In the genomic region with DNA sequence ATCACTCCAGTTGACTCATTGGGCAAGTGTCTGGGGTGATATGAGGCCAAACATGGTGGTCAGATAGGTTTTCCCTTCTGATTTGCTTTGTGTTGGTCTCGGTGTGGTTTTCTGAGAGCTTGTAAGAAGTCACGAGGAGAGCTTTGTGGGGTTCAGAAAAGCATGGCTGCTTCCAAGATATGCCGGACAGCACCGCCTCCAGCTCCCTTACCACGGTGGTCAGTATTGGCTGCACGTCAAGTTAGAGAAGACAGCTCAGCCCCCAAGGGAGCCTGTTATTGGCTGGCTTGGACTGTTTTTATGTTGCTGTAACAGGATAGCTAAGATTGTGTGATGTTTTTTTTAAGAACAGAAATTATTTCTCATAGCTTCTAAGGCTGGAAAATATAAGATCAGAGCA, we compare ENCODE assay signal across 30 mouse cellular contexts.
DNase-seq lines count a peak whose midpoint lies in the region; ATAC-seq and TF ChIP-seq lines count a peak whose summit lies in the region.
"Had no signal": no experiment of that assay in that cellular context is flagged by ENCODE, and none has a peak within 500 bp of the region (broad histone marks: within the 10 kb centered on the region; RNA-seq: fewer than 3 reads in every experiment).

No protein-coding gene starts in this region.

- intact Hi-C loops in gastrocnemius, postnatal 14 days (cut with DNase I; ENCODE audit: low total_unique reads), result no loop called here
- intact Hi-C loops in gastrocnemius, adult 2 months (cut with DNase I), result no loop called here

- no peaks in the 10 kb centered on the region for H3K27me3 ChIP-seq in kidney, postnatal 0 days (ENCODE audit: insufficient read depth, low read length)
- H3K27me3 ChIP-seq in Patski, result no peaks in the 10 kb centered on the region
- no peaks in the 10 kb centered on the region for H3K27me3 ChIP-seq in midbrain, embryonic 14.5 days (ENCODE audit: control insufficient read depth, insufficient read depth, low read length)
- H3K27me3 ChIP-seq: embryonic facial prominence, embryonic 13.5 days; heart, embryonic 13.5 days; hindbrain, embryonic 13.5 days; neural tube, embryonic 12.5 days had no signal

- POLR2A ChIA-PET in Patski (lab: Charles Lee), result no interaction called here

- H3K4me1 ChIP-seq in kidney, postnatal 0 days (replicated peaks; ENCODE audit: insufficient read depth, low read length), result no peaks in the 10 kb centered on the region
- H3K4me1 ChIP-seq in midbrain, embryonic 14.5 days (ENCODE audit: control insufficient read depth, insufficient read depth, low read length), result no peaks in the 10 kb centered on the region
- H3K4me1 ChIP-seq: embryonic facial prominence, embryonic 13.5 days; hindbrain, embryonic 13.5 days; midbrain, embryonic 10.5 days; neural tube, embryonic 12.5 days had no signal

- no peak overlapping the region for H3K4me2 ChIP-seq in kidney, postnatal 0 days (ENCODE audit: low read length)
- no peak overlapping the region for H3K4me2 ChIP-seq in midbrain, embryonic 14.5 days (ENCODE audit: low read length)
- H3K4me2 ChIP-seq: embryonic facial prominence, embryonic 13.5 days; heart, embryonic 13.5 days; hindbrain, embryonic 13.5 days; neural tube, embryonic 12.5 days had no signal

- no peak overlapping the region for H3K9ac ChIP-seq in kidney, postnatal 0 days (ENCODE audit: low read depth, low read length)
- no peak overlapping the region for H3K9ac ChIP-seq in midbrain, embryonic 14.5 days (replicated peaks; ENCODE audit: low read length)
- H3K9ac ChIP-seq: embryonic facial prominence, embryonic 13.5 days; heart, embryonic 13.5 days; hindbrain, embryonic 13.5 days; liver, embryonic 14.5 days; neural tube, embryonic 12.5 days had no signal

- CTCF ChIA-PET in Patski (lab: Charles Lee), result interaction anchor here (0.6 to 1.4 kb wide), 2 partner anchors 97 to 154 kb away, joined by 4 to 5 read pairs; no protein-coding TSS in a partner anchor

- H3K27ac ChIP-seq in gastrocnemius, adult 2 months, result no peak overlapping the region
- H3K27ac ChIP-seq in kidney, postnatal 0 days, result no peak overlapping the region
- no peak overlapping the region for H3K27ac ChIP-seq in midbrain, embryonic 14.5 days (replicated peaks; ENCODE audit: low read depth, low read length)
- H3K27ac ChIP-seq: embryonic facial prominence, embryonic 13.5 days; heart, embryonic 13.5 days; hindbrain, embryonic 13.5 days; liver, embryonic 14.5 days; midbrain, embryonic 10.5 days; neural tube, embryonic 12.5 days had no signal

- DNase-seq in gastrocnemius, postnatal 14 days, result peak; percentile 10
- no peak for DNase-seq in gastrocnemius, adult 2 months
- peak; percentile 16 for DNase-seq in kidney, postnatal 0 days (ENCODE audit: low spot score)
- DNase-seq in kidney, adult 11 months, result no peak
- peak; percentile 68 for DNase-seq in 3T3-L1 (ENCODE audit: low read depth, low spot score)
- peak; percentile 91 for DNase-seq in Patski (ENCODE audit: low read depth, low spot score)
- DNase-seq in midbrain, embryonic 14.5 days, result no peak
- no peak for DNase-seq in layer of hippocampus, postnatal 36 days
- DNase-seq: adrenal gland, postnatal 14 days; cerebellum, adult 11 months; cerebellum, adult 9-10 months; cerebellum, postnatal 36 days; embryo, embryonic 11 days; left cerebral cortex, postnatal 4 days; liver; lung, adult 2 months; lung, postnatal 14 days; right cerebral cortex, adult 18-20 months; right cerebral cortex, postnatal 4 days; thymus, adult 2 months; thymus, postnatal 4 days had no signal

- in situ Hi-C loops in Patski (cut with MboI; ENCODE audit: low pct_unique_long_range_greater_than_20kb), result no loop called here

- WGBS in kidney, postnatal 0 days, result 58% methylated on average over 6 of the region's 6 CpGs
- WGBS in midbrain, embryonic 14.5 days, result 87% methylated on average over 6 of the region's 6 CpGs

- no peaks in the 10 kb centered on the region for H3K36me3 ChIP-seq in kidney, postnatal 0 days (ENCODE audit: insufficient read depth, low read length)
- no peaks in the 10 kb centered on the region for H3K36me3 ChIP-seq in midbrain, embryonic 14.5 days (ENCODE audit: control insufficient read depth, insufficient read depth, low read length)
- H3K36me3 ChIP-seq: embryonic facial prominence, embryonic 13.5 days; heart, embryonic 13.5 days; hindbrain, embryonic 13.5 days; midbrain, embryonic 10.5 days; neural tube, embryonic 12.5 days had no signal

- TF ChIP-seq CTCF in gastrocnemius, adult 2 months (IDR thresholded peaks at IDR 0.05), result no peak
- no peak for TF ChIP-seq CTCF in kidney, postnatal 0 days (IDR thresholded peaks at IDR 0.05; ENCODE audit: low read depth)
- TF ChIP-seq CTCF in Patski (IDR thresholded peaks at IDR 0.05), result no peak

- no peak overlapping the region for H3K4me3 ChIP-seq in gastrocnemius, adult 2 months
- H3K4me3 ChIP-seq in kidney, postnatal 0 days (replicated peaks; ENCODE audit: low read depth, low read length), result no peak overlapping the region
- H3K4me3 ChIP-seq in midbrain, embryonic 14.5 days (replicated peaks; ENCODE audit: low read depth, low read length), result no peak overlapping the region
- H3K4me3 ChIP-seq: embryonic facial prominence, embryonic 13.5 days; heart, embryonic 13.5 days; hindbrain, embryonic 13.5 days; midbrain, embryonic 10.5 days; neural tube, embryonic 12.5 days had no signal

- no peaks in the 10 kb centered on the region for H3K9me3 ChIP-seq in kidney, postnatal 0 days (replicated peaks; ENCODE audit: low read length)
- H3K9me3 ChIP-seq in midbrain, embryonic 14.5 days (ENCODE audit: control insufficient read depth, low read length), result no peaks in the 10 kb centered on the region
- H3K9me3 ChIP-seq: embryonic facial prominence, embryonic 13.5 days; heart, embryonic 13.5 days; hindbrain, embryonic 13.5 days; midbrain, embryonic 10.5 days; neural tube, embryonic 12.5 days had no signal

- ATAC-seq in kidney, postnatal 0 days (replicated peaks; ENCODE audit: low FRiP score, low read depth), result no peak
- peak; percentile 93 for ATAC-seq in Patski
- ATAC-seq in midbrain, embryonic 14.5 days (ENCODE audit: low FRiP score, low TSS enrichment), result no peak
- ATAC-seq: forebrain, embryonic 14.5 days; intestine, embryonic 16.5 days; midbrain, embryonic 16.5 days had no signal

Comparison
In these comparisons a context has a peak if more than half of its experiments do, and no peak if none do; other contexts are left out.
1. DNase-seq: peak in gastrocnemius, postnatal 14 days (single experiment), kidney, postnatal 0 days (single experiment), 3T3-L1 (single experiment) and Patski (single experiment); none in gastrocnemius, adult 2 months (single experiment), kidney, adult 11 months (single experiment), midbrain, embryonic 14.5 days (single experiment) and layer of hippocampus, postnatal 36 days (0 of 2).